Mouse (Mus musculus) ovary, postnatal 14 days (tissue): ENCODE measurements around the gene Ndufv1.
"Not testable (repeated sequence)": the region's sequence is repeated elsewhere in the genome, so short reads cannot be mapped to it uniquely, and the experiment has no call there.

Experiments used
- DNase-seq: peaks from one replicate; pipeline ENCODE4 v3.0.0; 2022; ENCODE audit warnings: low spot score

Ndufv1 gene

DNA sequence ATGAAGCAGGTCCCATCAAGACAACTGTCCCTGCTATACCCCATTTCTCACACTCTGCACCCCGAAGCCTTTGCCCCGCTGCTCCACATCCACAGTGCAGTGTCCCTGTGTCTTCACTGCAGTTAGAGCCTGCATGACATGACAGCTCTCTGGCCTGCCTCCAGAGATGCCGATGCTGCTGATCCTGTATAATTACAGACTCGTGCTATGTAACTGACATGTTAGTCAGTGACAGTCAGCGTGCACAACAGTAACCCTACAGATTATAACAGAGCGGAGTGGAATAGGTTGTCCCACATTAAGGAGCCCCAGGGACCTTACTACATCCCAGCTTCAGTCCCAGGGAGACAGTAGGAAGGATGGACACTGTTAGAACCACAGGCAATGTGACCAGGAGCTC is 38.0 kb downstream of the Ndufv1 start:
- not testable (repeated sequence) for DNase-seq

DNA sequence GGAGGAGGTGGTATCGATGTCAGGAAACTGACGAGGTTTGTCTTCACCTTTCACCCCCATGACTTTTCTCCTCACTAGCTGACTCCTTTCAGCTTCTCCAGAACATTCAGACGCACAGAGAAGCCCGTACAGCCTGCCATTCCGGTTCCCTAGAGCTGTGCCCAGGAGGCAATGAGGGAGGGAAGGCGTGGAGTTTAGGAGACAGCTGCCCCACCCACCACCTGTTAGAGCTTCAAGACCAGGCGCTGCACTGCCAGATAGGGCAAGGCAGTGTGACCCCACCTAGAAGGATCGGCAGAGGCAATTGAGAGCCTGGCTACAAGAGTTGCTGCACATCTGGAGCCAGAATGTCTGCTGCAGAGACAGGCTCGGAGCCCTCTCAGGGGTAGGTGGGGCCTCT is 40.4 kb downstream of the Ndufv1 start, which contains the start of gene Aldh3b2:
Gene Aldh3b2 (plus strand): TSS at position 100 of the 400 bp plus-strand sequence.
- DNase-seq, result no peak

DNA sequence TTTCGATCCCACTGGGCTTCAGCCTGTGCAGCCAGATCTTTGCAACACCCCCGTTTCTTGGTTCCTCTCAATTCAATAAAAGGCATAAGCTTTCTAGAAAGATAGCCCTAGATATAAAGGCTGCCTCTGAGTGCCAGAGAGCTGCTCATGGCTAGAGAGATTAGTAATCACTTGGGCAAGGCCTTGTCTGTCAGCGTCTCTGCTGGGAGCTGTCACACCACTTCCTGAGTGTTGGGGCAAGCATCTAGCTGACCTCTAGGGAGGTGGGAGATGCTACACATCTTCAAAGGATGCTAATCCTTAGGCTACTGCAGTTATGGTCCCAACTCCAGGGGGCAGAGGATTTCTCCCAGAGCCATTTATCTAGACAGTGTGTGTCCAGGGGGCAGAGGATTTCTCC is 45.3 kb downstream of the Ndufv1 start:
- no peak for DNase-seq

DNA sequence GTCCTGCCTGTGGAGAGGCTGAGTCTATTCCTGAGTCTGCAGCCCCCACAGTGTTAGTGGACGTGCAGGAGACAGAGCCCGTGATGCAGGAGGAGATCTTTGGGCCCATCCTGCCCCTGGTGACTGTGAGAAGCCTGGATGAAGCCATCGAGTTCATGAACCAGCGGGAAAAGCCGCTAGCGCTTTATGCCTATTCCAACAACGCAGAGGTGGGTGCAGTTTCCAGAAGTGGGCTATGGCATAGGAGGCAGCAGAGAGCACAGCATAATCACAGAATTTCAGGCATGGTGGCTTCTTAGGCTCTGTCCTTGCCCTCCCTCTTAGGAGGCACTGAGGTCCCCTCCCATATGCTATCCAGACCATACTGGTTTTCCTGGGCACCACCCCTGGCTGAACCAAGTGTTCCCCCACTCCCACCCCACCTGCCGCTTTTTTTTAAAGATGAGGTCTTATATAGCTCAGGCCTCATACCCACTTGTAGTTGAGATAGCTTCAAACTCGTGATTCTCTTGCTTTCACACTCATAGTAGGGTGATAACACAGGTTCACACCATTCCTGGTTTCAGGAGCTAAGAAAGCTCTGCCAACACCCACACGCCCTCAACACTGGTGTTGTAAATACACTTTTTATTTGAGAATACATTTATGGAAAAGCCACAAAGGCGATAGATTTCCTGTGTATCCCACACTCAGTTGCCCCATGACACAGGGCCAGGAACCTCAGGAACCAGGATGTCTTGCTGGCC is 46.1 kb downstream of the Ndufv1 start:
- no peak for DNase-seq

DNA sequence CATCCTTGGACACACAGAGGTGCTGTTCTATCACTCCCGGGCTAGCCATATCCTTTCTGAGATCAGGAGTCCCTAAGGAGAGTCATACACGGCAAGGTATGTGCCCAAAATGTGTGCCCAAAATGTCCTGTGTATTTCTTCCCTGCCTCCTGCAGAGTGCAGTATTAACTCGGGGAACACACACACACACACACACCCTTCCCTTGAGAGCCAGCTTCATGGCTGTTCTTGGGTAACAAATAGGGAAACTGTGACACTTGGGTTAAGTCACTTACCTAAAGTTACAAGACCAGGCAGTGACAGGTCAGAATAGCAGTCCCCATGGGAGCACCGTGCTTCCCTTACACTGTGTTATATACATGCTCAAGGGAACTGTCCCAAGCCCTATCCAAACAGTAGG is 48.6 kb downstream of the Ndufv1 start:
- DNase-seq, result no peak

DNA sequence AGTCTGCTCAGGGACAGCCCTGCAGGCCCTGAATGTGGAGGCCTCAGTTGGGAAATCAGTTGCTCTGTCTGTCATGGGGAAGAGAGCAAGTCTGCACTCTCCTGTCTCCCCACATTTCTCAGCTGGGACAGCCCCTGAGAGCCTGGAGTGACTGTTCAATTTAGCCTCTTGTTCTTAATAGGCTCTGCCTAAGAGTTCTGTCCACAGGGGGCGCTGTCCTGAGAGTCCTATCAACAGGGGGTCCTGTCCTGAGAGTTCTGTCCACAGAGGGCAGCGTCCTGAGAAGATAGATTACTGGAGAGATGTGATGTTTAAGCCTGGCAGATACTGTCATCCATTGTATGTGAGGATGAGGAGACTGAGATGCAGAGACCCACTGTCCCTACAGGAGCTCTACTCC is 50.1 kb downstream of the Ndufv1 start:
- no peak for DNase-seq

DNA sequence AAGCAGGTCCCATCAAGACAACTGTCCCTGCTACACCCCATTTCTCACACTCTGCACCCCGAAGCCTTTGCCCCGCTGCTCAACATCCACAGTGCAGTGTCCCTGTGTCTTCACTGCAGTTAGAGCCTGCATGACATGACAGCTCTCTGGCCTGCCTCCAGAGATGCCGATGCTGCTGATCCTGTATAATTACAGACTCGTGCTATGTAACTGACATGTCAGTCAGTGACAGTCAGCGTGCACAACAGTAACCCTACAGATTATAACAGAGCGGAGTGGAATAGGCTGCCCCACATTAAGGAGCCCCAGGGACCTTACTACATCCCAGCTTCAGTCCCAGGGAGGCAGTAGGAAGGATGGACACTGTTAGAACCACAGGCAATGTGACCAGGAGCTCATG is 50.8 kb downstream of the Ndufv1 start:
- not testable (repeated sequence) for DNase-seq

DNA sequence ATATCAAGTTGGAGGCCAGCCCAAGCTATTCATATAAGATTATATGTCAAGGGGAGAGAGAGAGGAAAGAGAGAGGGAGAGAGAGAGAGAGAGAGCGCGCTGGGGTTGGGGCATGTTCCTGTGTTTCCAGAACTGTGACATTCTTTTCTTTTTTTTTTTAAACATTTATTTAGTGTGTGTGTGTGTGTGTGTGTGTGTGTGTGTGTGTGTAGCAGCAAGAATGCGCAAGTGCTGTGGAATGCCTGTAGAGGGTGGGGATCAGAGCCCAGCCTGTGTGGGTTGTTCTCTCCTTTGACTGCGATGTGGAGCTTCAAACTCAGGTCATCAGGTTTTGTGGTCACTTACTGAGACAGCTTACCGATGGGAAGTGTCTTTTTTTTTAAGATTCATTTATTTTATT is 52.4 kb downstream of the Ndufv1 start:
- no peak for DNase-seq

DNA sequence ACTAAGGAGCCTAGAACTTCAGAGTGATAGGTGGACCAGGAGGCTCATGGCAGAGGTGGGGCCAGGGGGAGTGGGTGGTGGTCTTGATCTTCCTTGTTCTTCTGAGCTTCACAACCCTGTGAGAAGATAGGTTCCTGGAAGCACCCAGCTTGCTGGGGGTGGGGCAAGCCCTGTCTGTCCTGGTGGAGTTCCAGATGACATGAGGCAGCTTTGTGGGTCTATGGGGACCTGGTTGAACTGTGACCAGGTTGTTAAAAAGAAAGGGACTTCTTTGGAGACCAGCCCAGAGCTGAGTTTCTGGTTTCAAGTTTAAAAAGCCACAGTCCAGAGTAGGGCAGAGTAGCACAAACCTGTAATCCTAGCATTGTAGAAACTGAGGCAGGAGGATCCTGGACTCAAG is 53.6 kb downstream of the Ndufv1 start:
- no peak for DNase-seq

DNA sequence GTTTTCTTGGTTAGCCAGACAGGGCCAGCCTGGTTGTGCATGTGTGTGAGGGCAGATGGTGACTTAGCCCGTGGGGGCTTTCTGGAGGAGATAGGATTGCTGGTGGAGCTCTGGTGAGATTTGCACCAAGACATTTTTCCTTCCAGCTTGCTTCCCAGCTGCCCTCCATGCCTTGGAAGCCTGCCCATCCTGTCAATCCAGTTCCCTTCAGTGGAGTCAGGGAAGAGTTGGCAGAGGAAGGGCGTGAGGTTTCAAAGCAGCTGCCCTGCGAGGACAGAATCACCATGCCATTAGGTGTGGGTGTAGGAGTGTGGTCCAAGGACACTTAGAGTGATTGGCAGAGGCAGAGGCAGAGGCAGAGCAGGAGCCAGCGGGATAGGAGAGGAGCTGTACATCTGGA is 54.1 kb downstream of the Ndufv1 start, which contains the start of gene Aldh3b3:
Gene Aldh3b3 (plus strand): TSS at position 176 of the 400 bp plus-strand sequence.
- DNase-seq, result no peak
